10 mouse cellular contexts compared by ENCODE assay signal in the genomic region with DNA sequence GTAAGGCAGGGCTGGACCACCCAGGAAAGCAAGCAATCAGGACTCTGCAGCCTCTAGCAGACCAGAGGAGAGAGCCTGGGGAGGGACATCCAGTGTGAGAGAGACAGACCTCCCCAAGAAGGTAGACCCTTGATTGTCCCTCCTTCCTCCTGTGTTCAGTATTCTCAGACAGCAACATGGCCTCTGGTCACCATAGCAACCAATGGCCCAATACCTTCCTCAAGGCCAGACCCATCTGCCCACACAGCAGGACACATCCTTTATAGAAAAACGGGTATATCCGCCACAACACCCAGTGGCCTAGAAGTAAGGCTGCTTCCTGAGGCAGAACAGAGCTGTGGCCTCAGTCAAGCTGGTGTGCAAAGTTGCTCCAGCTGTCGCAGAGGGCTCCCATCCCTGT. TPM values are rescaled to one million over a fixed set of nuclear protein-coding genes. Genes with fewer than 3 reads are reported as not detected.
DNase-seq lines count a peak whose midpoint lies in the region; ATAC-seq lines count a peak whose summit lies in the region.
"Had no signal": no experiment of that assay in that cellular context is flagged by ENCODE, and none has a peak within 500 bp of the region (broad histone marks: within the 10 kb centered on the region; RNA-seq: fewer than 3 reads in every experiment).

No protein-coding gene starts in this region.

- H3K4me1 ChIP-seq in forebrain, embryonic 10.5 days = peaks cover 20% of the 10 kb centered on the region
- peaks cover 64% of the 10 kb centered on the region for H3K4me1 ChIP-seq in forebrain, embryonic 15.5 days
- H3K4me1 ChIP-seq in midbrain, embryonic 14.5 days (ENCODE audit: control insufficient read depth, insufficient read depth, low read length) = peaks cover 18% of the 10 kb centered on the region

- ATAC-seq in forebrain, embryonic 15.5 days (replicated peaks) = no peak
- ATAC-seq in midbrain, embryonic 14.5 days (ENCODE audit: low FRiP score, low TSS enrichment) = no peak
- ATAC-seq in megakaryocyte progenitor cell, adult 5-6 weeks (replicated peaks; ENCODE audit: poor library complexity) = no peak

- H3K36me3 ChIP-seq in forebrain, embryonic 10.5 days (replicated peaks) = no peaks in the 10 kb centered on the region
- H3K36me3 ChIP-seq in forebrain, embryonic 15.5 days = no peaks in the 10 kb centered on the region
- H3K36me3 ChIP-seq in midbrain, embryonic 14.5 days (ENCODE audit: control insufficient read depth, insufficient read depth, low read length) = no peaks in the 10 kb centered on the region
- H3K36me3 ChIP-seq: embryonic facial prominence, embryonic 15.5 days had no signal

- 53% methylated on average over 3 of the region's 3 CpGs for WGBS in forebrain, embryonic 10.5 days
- 40% methylated on average over 3 of the region's 3 CpGs for WGBS in forebrain, embryonic 15.5 days
- 31% methylated on average over 3 of the region's 3 CpGs for WGBS in midbrain, embryonic 14.5 days

- no peak overlapping the region for H3K9ac ChIP-seq in forebrain, embryonic 15.5 days (replicated peaks)
- no peak overlapping the region for H3K9ac ChIP-seq in midbrain, embryonic 14.5 days (replicated peaks; ENCODE audit: low read length)
- H3K9ac ChIP-seq: embryonic facial prominence, embryonic 15.5 days had no signal

- no peaks in the 10 kb centered on the region for H3K27me3 ChIP-seq in forebrain, embryonic 10.5 days (ENCODE audit: poor library complexity, severe bottlenecking)
- H3K27me3 ChIP-seq in forebrain, embryonic 15.5 days = no peaks in the 10 kb centered on the region
- no peaks in the 10 kb centered on the region for H3K27me3 ChIP-seq in midbrain, embryonic 14.5 days (ENCODE audit: control insufficient read depth, insufficient read depth, low read length)
- H3K27me3 ChIP-seq: embryonic facial prominence, embryonic 15.5 days had no signal

- H3K9me3 ChIP-seq in forebrain, embryonic 10.5 days = no peaks in the 10 kb centered on the region
- no peaks in the 10 kb centered on the region for H3K9me3 ChIP-seq in forebrain, embryonic 15.5 days
- no peaks in the 10 kb centered on the region for H3K9me3 ChIP-seq in midbrain, embryonic 14.5 days (ENCODE audit: control insufficient read depth, low read length)
- H3K9me3 ChIP-seq: embryonic facial prominence, embryonic 15.5 days had no signal

- DNase-seq in forebrain, embryonic 10.5 days (ENCODE audit: extremely low spot score, low spot score) = no peak
- peak; percentile 80 for DNase-seq in ZHBTc4 (ENCODE audit: low read depth, low spot score)
- peak; percentile 40 for DNase-seq in forelimb bud, embryonic 11.5 days (ENCODE audit: low read depth, low spot score)
- DNase-seq in midbrain, embryonic 14.5 days = peak; percentile 59
- no peak for DNase-seq in kidney, postnatal 4 days
- no peak for DNase-seq in frontal cortex, adult 2 months (ENCODE audit: extremely low spot score in 1 of 2, low spot score in 1 of 2)
- DNase-seq: gastrocnemius, postnatal 36 days had no signal

- H3K4me3 ChIP-seq in forebrain, embryonic 10.5 days = no peak overlapping the region
- H3K4me3 ChIP-seq in forebrain, embryonic 15.5 days = no peak overlapping the region
- no peak overlapping the region for H3K4me3 ChIP-seq in midbrain, embryonic 14.5 days (replicated peaks; ENCODE audit: low read depth, low read length)
- H3K4me3 ChIP-seq: embryonic facial prominence, embryonic 15.5 days had no signal

- no peak overlapping the region for H3K4me2 ChIP-seq in forebrain, embryonic 15.5 days (replicated peaks)
- H3K4me2 ChIP-seq in midbrain, embryonic 14.5 days (ENCODE audit: low read length) = no peak overlapping the region
- H3K4me2 ChIP-seq: embryonic facial prominence, embryonic 15.5 days had no signal

- H3K27ac ChIP-seq in forebrain, embryonic 10.5 days = 0 out of 2 replicates have a peak overlapping the region, but pooled peaks have one; percentile 8
- H3K27ac ChIP-seq in forebrain, embryonic 15.5 days (replicated peaks) = no peak overlapping the region
- peak overlapping the region; percentile 61 for H3K27ac ChIP-seq in midbrain, embryonic 14.5 days (replicated peaks; ENCODE audit: low read depth, low read length)
- H3K27ac ChIP-seq: embryonic facial prominence, embryonic 15.5 days had no signal

RNA-seq across cellular contexts. Expression of gene Dock3, which starts 23.9 kb away (rescaled TPM):
- polyA plus RNA-seq in forebrain, embryonic 10.5 days (2016; fragmentation: Nextera tagmentation; extraction: Ambion mirVana) = 4.4 and 5.4 TPM in 2 replicates
- polyA plus RNA-seq in forebrain, embryonic 15.5 days (2015; fragmentation: Nextera tagmentation; extraction: Ambion mirVana) = 19.7 and 23.4 TPM in 2 replicates
- 20.8 and 25.7 TPM in 2 replicates for polyA plus RNA-seq in midbrain, embryonic 14.5 days (2014; fragmentation: Nextera tagmentation; extraction: Ambion mirVana)
- polyA plus RNA-seq in frontal cortex, adult 2 months (2012; rRNA removed) = 185 and 204 TPM in 2 replicates
- 1.2 TPM in 1 of 2 replicates, not detected in the other for total RNA-seq in megakaryocyte progenitor cell, adult 5-6 weeks (2015)
- total RNA-seq in megakaryocyte progenitor cell, adult 5-6 weeks (2017) = not detected in 2 replicates
- total RNA-seq: gastrocnemius, postnatal 36 days had no signal

RNA-seq across cellular contexts. Expression of gene Mapkapk3, which starts 34.1 kb away (rescaled TPM):
- polyA plus RNA-seq in forebrain, embryonic 10.5 days (2016; fragmentation: Nextera tagmentation; extraction: Ambion mirVana) = 5.9 and 6.6 TPM in 2 replicates
- polyA plus RNA-seq in forebrain, embryonic 15.5 days (2015; fragmentation: Nextera tagmentation; extraction: Ambion mirVana) = 1.4 and 1.8 TPM in 2 replicates
- 1.5 and 1.8 TPM in 2 replicates for polyA plus RNA-seq in midbrain, embryonic 14.5 days (2014; fragmentation: Nextera tagmentation; extraction: Ambion mirVana)
- polyA plus RNA-seq in frontal cortex, adult 2 months (2012; rRNA removed) = 7.0 and 7.6 TPM in 2 replicates
- total RNA-seq in megakaryocyte progenitor cell, adult 5-6 weeks (2015) = 100 and 115 TPM in 2 replicates
- 175 and 186 TPM in 2 replicates for total RNA-seq in megakaryocyte progenitor cell, adult 5-6 weeks (2017)

RNA-seq across cellular contexts. Expression of gene Cish, which starts 40.2 kb away (rescaled TPM):
- 7.2 and 7.6 TPM in 2 replicates for polyA plus RNA-seq in forebrain, embryonic 10.5 days (2016; fragmentation: Nextera tagmentation; extraction: Ambion mirVana)
- polyA plus RNA-seq in forebrain, embryonic 15.5 days (2015; fragmentation: Nextera tagmentation; extraction: Ambion mirVana) = 9.5 and 11.5 TPM in 2 replicates
- 5.0 and 5.5 TPM in 2 replicates for polyA plus RNA-seq in midbrain, embryonic 14.5 days (2014; fragmentation: Nextera tagmentation; extraction: Ambion mirVana)
- 5.3 and 7.1 TPM in 2 replicates for polyA plus RNA-seq in frontal cortex, adult 2 months (2012; rRNA removed)
- total RNA-seq in megakaryocyte progenitor cell, adult 5-6 weeks (2015) = 0.51 and 0.86 TPM in 2 replicates
- total RNA-seq in megakaryocyte progenitor cell, adult 5-6 weeks (2017) = 0.21 and 0.34 TPM in 2 replicates

Comparison
In these comparisons a context has a peak if more than half of its experiments do, and no peak if none do; other contexts are left out.
1. DNase-seq: peak in ZHBTc4 (single experiment), forelimb bud, embryonic 11.5 days (single experiment) and midbrain, embryonic 14.5 days (single experiment); none in forebrain, embryonic 10.5 days (single experiment), kidney, postnatal 4 days (0 of 2) and frontal cortex, adult 2 months (0 of 2).